Mouse (Mus musculus) liver, embryonic 11.5 days (tissue): Measurements from ENCODE around the gene Rps6kb2. TPM values are rescaled to one million over a fixed set of nuclear protein-coding genes. Genes with fewer than 3 reads are reported as not detected.
"Not testable (repeated sequence)": the region's sequence is repeated elsewhere in the genome, so short reads cannot be mapped to it uniquely, and the experiment has no call there.

Source experiments
- ATAC-seq: fragments of 200-750 bp; cut with Nextera tagmentation; replicated peaks from 2 replicates; pipeline ENCODE4 v1.8.0; 2017; ENCODE audit warnings: moderate number of reproducible peaks, mild to moderate bottlenecking, moderate TSS enrichment, moderate library complexity; ENCODE audit not compliant: low FRiP score
- DNase-seq: peaks from one replicate; pipeline ENCODE4 v3.0.0-alpha.2; 2017; ENCODE audit warnings: low spot score
- H3K27ac ChIP-seq: fragments of 300-500 bp; sonication (generic); 2 replicates; pipeline ENCODE4 v1.5.1; 2014; ENCODE audit warnings: mild to moderate bottlenecking, low read depth, low read length, control low read depth
- H3K27me3 ChIP-seq: fragments of 300-500 bp; sonication (generic); replicated peaks from 2 replicates; pipeline ENCODE4 v1.6.1; 2014; ENCODE audit warnings: low read length, mixed read lengths; ENCODE audit not compliant: control insufficient read depth, insufficient read depth
- H3K36me3 ChIP-seq: fragments of 300-500 bp; sonication (generic); 2 replicates; pipeline ENCODE4 v1.6.1; 2014; ENCODE audit warnings: mild to moderate bottlenecking, low read length, moderate library complexity, mixed read lengths; ENCODE audit not compliant: control insufficient read depth, insufficient read depth
- H3K4me1 ChIP-seq: fragments of 300-500 bp; sonication (generic); replicated peaks from 2 replicates; pipeline ENCODE4 v1.6.1; 2014; ENCODE audit warnings: low read length, mixed read lengths; ENCODE audit not compliant: control insufficient read depth, insufficient read depth
- H3K4me2 ChIP-seq: fragments of 300-500 bp; sonication (generic); 2 replicates; pipeline ENCODE4 v1.6.1; 2014; ENCODE audit warnings: mild to moderate bottlenecking, control low read depth, moderate library complexity
- H3K4me3 ChIP-seq: fragments of 300-500 bp; sonication (generic); 2 replicates; pipeline ENCODE4 v1.5.1; 2014; ENCODE audit warnings: low read depth, low read length, control low read depth
- H3K9ac ChIP-seq: fragments of 300-500 bp; sonication (generic); 2 replicates; pipeline ENCODE4 v1.6.1; 2014; ENCODE audit warnings: low read depth, low read length, control low read depth
- H3K9me3 ChIP-seq: fragments of 300-500 bp; sonication (generic); 2 replicates; pipeline ENCODE4 v1.6.1; 2016; ENCODE audit warnings: low read length, inconsistent platforms, mixed read lengths; ENCODE audit not compliant: control insufficient read depth
- WGBS: fragments of 180-500 bp; shearing (Covaris S2); extraction: QIAGEN DNeasy Blood & Tissue Kit; methylation state at CpG from one replicate; pipeline ENCODE4 v1.1.7; 2014; 5-methylcytosine and 5-hydroxymethylcytosine counted together
- polyA plus RNA-seq: library from polyadenylated mRNA; unstranded; fragments of >200 nt; fragmentation: Nextera tagmentation; extraction: Ambion mirVana; gene quantifications from 2 replicates; pipeline ENCODE4 v1.2.1, GENCODE M21; 2014

Rps6kb2 gene
- polyA plus RNA-seq, 1 experiment from 2014 or later: 53.5 TPM

DNA sequence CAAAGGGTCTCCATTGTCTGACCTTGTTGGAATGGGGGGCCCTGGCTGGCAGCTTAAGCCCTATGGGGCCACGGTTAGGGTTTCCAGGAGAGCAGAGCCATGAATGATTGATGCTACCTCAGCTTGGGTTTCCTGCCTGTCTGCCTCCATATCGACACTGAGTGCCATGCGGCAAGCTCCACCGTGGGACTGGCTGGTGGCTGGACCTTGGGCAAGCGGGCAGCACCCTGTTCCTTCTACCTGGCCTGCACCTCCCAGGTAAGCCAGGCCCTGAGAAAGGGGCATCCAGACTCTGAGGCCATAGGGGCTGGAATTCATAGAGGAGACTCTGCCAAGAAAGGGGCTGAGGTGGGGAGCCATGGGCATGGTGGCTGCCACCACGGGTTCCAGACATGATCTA is 23.0 kb downstream of the Rps6kb2 start:
- no peak for DNase-seq
- Histone ChIP-seq H3K4me2 (no peak overlapping the region), H3K4me3 (no peak overlapping the region), H3K4me1 (no peaks in the 10 kb centered on the region), H3K9me3 (no peaks in the 10 kb centered on the region), H3K27me3 (peaks cover 4% of the 10 kb centered on the region; the same call in 1 of the 2 replicates), H3K27ac (no peak overlapping the region), H3K9ac (no peak overlapping the region), H3K36me3 (no peaks in the 10 kb centered on the region)
- ATAC-seq: no peak
- WGBS: 71% methylated on average over 6 of the region's 6 CpGs

DNA sequence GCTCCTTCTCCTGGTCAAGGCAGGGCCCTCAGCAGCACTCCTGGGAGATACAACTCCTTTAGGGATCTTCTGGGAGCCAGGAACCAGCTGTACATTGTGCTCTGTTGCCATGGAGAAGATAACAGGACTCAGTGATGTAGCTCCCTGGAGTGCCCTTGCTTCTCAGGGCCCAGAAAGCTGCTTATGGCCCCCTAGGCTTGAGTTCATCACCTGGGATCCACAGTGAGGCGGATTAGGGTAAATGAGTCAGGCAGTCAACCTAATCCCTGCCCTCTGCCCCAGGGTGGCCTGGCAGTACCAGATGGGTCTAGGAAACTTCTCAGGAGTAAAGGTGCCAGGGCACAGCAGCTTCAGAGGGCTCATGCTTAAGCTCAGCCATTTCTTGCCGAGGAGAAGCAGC is 23.7 kb downstream of the Rps6kb2 start, which contains the start of gene Gpr152:
Gene Gpr152, plus strand, starts transcription at position 342 of the 400 bp plus-strand sequence.
- H3K27me3 ChIP-seq: peaks cover 4% of the 10 kb centered on the region; the same call in 1 of the 2 replicates
- ATAC-seq: no peak
- H3K27ac ChIP-seq: no peak within 1 kb of the TSS
- H3K4me2 ChIP-seq: no peak within 1 kb of the TSS
- H3K4me1 ChIP-seq: no peaks in the 10 kb centered on the region
- no peak within 1 kb of the TSS for H3K4me3 ChIP-seq
- 79% methylated on average over 2 of the region's 2 CpGs for WGBS
- no peaks in the 10 kb centered on the region for H3K9me3 ChIP-seq
- no peaks in the 10 kb centered on the region for H3K36me3 ChIP-seq
- no peak within 1 kb of the TSS for H3K9ac ChIP-seq
- DNase-seq: no peak

GRCm38 (mm10) chr19:4137913-4138312 is 25.2 kb downstream of the Rps6kb2 start:
- WGBS: 86% methylated on average over 5 of the region's 5 CpGs
- ATAC-seq (no peak), DNase-seq (no peak)
- Histone ChIP-seq H3K27ac (no peak overlapping the region), H3K4me3 (no peak overlapping the region), H3K9me3 (no peaks in the 10 kb centered on the region), H3K4me2 (no peak overlapping the region), H3K36me3 (no peaks in the 10 kb centered on the region; the same call in 1 of the 2 replicates), H3K9ac (no peak overlapping the region), H3K27me3 (peaks cover 4% of the 10 kb centered on the region; the same call in 1 of the 2 replicates), H3K4me1 (no peaks in the 10 kb centered on the region)

- no peak overlapping the region for H3K27ac ChIP-seq
- peaks cover 4% of the 10 kb centered on the region for H3K4me1 ChIP-seq
- no peak overlapping the region for H3K9ac ChIP-seq
- H3K4me3 ChIP-seq: no peak overlapping the region
- ATAC-seq: peak; percentile 66
- no peak overlapping the region for H3K4me2 ChIP-seq
- 73% methylated on average over 5 of the region's 5 CpGs for WGBS
- DNase-seq: no peak
- H3K27me3 ChIP-seq: peaks cover 4% of the 10 kb centered on the region; the same call in 1 of the 2 replicates
- H3K36me3 ChIP-seq: peaks cover 9% of the 10 kb centered on the region
- H3K9me3 ChIP-seq: no peaks in the 10 kb centered on the region
Observed at GRCm38 (mm10) chr19:4136463-4136862, 26.7 kb downstream of the Rps6kb2 start.

DNA sequence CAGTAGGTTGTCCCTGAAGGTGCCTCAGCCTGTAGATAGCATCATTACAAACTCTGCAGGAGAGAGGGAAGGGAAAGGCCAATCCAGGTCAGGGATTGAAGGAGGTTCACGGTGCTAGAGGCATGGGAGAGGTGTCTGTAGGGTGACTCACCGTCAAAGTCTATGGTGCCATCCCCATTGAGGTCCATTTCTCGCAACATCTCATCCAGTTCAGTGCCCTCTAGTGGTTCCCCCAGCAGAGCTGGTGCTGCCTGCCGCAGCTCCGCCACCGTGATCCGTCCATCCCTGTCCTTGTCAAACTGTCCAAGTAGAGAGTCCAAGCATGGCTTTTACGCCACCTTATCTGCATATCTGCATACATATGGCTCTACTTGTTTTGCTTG is 27.2 kb downstream of the Rps6kb2 start:
- DNase-seq, H3K9ac ChIP-seq, H3K4me3 ChIP-seq, H3K4me1 ChIP-seq, H3K27ac ChIP-seq, H3K27me3 ChIP-seq, H3K9me3 ChIP-seq: not testable (repeated sequence)
- 22% methylated on average over 8 of the region's 8 CpGs for WGBS
- ATAC-seq: peak; percentile 65
- peaks cover 10% of the 10 kb centered on the region for H3K36me3 ChIP-seq
- H3K4me2 ChIP-seq: peak overlapping the region; percentile 37; the same call in 1 of the 2 replicates

DNA sequence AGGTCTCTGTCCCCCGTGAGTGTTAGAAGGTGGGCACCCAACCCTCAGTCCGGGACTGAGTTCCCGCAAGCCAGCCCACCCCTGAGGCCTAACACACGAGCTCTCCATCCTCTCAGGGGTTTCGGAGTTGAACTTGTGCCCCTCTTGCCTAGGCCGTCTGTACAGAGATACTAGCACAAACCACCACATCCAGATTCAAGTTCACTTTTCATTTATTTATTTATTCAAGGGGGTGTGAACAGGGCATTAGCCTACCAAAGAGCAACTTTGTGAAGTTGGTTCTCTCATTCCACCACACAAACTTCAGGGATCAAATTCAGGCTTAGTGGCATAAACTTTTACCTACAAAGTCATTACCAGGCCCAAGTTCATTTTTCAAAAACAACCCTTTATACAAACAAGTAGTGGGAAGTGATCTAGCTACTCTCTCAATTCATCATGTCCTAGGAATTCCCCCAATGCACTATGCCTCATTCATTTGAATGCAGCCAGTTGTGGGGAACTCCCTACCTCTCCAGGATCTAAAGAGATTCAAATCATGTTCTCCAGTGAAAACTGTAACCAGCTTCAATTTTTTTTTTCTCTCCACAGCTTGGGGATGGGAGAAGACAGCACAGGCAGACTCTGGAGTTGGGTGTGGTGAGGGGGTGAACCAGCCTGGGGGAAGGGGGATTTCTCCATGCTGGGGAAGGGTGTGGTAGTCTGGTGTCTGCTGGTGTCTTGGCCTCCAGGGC is 27.8 kb downstream of the Rps6kb2 start:
- H3K4me1 ChIP-seq: peaks cover 14% of the 10 kb centered on the region
- H3K9ac ChIP-seq, H3K9me3 ChIP-seq, H3K4me2 ChIP-seq, H3K4me3 ChIP-seq, ATAC-seq, H3K27me3 ChIP-seq, DNase-seq, H3K27ac ChIP-seq: not testable (repeated sequence)
- 77% methylated on average over 6 of the region's 6 CpGs for WGBS
- peaks cover 10% of the 10 kb centered on the region for H3K36me3 ChIP-seq

DNA sequence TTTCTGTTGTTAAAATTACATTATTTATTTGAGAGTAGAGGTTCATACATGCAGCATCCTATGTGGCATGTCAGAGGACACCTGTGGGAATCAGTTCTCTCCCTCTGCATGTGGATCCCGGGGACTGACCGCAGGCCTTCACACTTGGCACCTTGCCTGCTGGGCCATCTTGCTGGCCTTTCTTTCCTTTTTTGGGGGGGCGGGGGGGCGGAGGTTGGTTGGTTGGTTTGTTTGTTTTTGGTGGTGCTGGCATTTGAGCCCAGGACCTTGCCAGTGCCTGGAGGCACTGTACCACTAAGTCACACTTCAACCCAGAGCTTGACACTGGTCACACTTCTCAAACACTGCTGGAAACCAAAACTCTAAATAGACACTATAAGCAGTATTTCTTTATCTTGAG is 28.8 kb downstream of the Rps6kb2 start:
- no peak overlapping the region for H3K27ac ChIP-seq

GRCm38 (mm10) chr19:4131768-4132167 is 31.4 kb downstream of the Rps6kb2 start:
- whole genome bisulfite sequencing: 88% methylated on average over 2 of the region's 2 CpGs
- Histone ChIP-seq H3K36me3 (peaks cover 14% of the 10 kb centered on the region), H3K27ac (peak overlapping the region; percentile 61), H3K9me3 (no peaks in the 10 kb centered on the region), H3K4me1 (peaks cover 22% of the 10 kb centered on the region), H3K9ac (peak overlapping the region; percentile 48; the same call in 1 of the 2 replicates), H3K4me2 (peak overlapping the region; percentile 47), H3K27me3 (no peaks in the 10 kb centered on the region), H3K4me3 (no peak overlapping the region; the same call in 1 of the 2 replicates)
- no peak for DNase-seq
- no peak for ATAC-seq

More for the DNA sequence above, 28.8 kb downstream of the Rps6kb2 start:
- Histone ChIP-seq H3K9ac (no peak overlapping the region), H3K27me3 (no peaks in the 10 kb centered on the region; the same call in 1 of the 2 replicates), H3K4me2 (no peak overlapping the region), H3K4me1 (peaks cover 15% of the 10 kb centered on the region), H3K4me3 (no peak overlapping the region), H3K36me3 (peaks cover 10% of the 10 kb centered on the region), H3K9me3 (no peaks in the 10 kb centered on the region)
- no peak for DNase-seq
- 79% methylated on average over 4 of the region's 4 CpGs for WGBS
- ATAC-seq: no peak

- DNase-seq (no peak), ATAC-seq (peak; percentile 86)
- Histone ChIP-seq H3K4me2 (peak overlapping the region; percentile 47), H3K27me3 (no peaks in the 10 kb centered on the region), H3K9me3 (no peaks in the 10 kb centered on the region), H3K36me3 (peaks cover 14% of the 10 kb centered on the region), H3K9ac (peak overlapping the region; percentile 48; the same call in 1 of the 2 replicates), H3K4me3 (peak overlapping the region; percentile 41), H3K4me1 (peaks cover 26% of the 10 kb centered on the region), H3K27ac (peak overlapping the region; percentile 61; the same call in 1 of the 2 replicates)
- 57% methylated on average over 5 of the region's 5 CpGs for WGBS
Observed at GRCm38 (mm10) chr19:4131075-4131474, 32.1 kb downstream of the Rps6kb2 start.
